Mouse (Mus musculus) splenic B cell, adult 2 months (primary cell): ENCODE measurements around the gene Nde1.
A peak's percentile ranks its signal among the peaks of the same experiment; 100 is the strongest.

Source experiments
- DNase-seq: peaks from one replicate; pipeline ENCODE4 v3.0.0-alpha.2; 2011; ENCODE audit warnings: low read depth, low spot score
- H3K27me3 ChIP-seq: 2 replicates; pipeline ENCODE4 v1.6.1; 2012; ENCODE audit warnings: mild to moderate bottlenecking, low read length, moderate library complexity, mixed read lengths; ENCODE audit not compliant: control insufficient read depth, poor library complexity, insufficient read depth, severe bottlenecking
- H3K36me3 ChIP-seq: 2 replicates; pipeline ENCODE4 v1.6.1; 2012; ENCODE audit warnings: mild to moderate bottlenecking, low read length, moderate library complexity, mixed read lengths; ENCODE audit not compliant: control insufficient read depth, poor library complexity, insufficient read depth, severe bottlenecking

Nde1 gene

GRCm38 (mm10) chr16:14162988-14163416 lies at the start of gene Nde1, which contains the start of gene Marf1:
Gene Nde1, plus strand, starts transcription at chr16:14163275.
Gene Marf1, minus strand, starts transcription at chr16:14163351.
- no peaks in the 10 kb centered on the region for H3K36me3 ChIP-seq
- DNase-seq = peak; percentile 89
- no peaks in the 10 kb centered on the region for H3K27me3 ChIP-seq

GRCm38 (mm10) chr16:14117299-14117698 lies 45.8 kb upstream of the Nde1 start:
- Histone ChIP-seq H3K27me3 (no peaks in the 10 kb centered on the region), H3K36me3 (peaks cover 5% of the 10 kb centered on the region)
- DNase-seq = no peak

DNA sequence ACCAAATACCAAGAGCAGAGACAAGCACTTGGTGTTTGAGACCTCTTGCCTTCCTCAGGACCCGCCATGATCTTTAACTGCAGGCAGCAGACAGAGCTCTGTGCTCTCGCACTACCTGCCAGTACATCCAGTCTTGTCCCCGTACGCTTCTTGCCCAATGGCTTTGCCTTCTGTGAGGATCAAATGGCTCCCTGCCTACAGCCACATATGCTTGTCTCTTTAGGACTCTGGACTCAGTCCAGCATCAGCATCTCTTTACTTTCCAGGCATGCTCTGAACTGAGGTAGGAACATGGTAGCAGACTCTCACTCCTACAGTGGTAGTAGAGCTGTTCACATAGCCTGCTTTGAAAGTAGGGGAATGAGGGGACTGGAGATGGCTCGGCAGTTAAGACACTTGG lies 42.1 kb upstream of the Nde1 start:
- Histone ChIP-seq H3K36me3 (peaks cover 7% of the 10 kb centered on the region), H3K27me3 (no peaks in the 10 kb centered on the region)
- no peak for DNase-seq

- Histone ChIP-seq H3K27me3 (no peaks in the 10 kb centered on the region), H3K36me3 (peaks cover 7% of the 10 kb centered on the region)
- no peak for DNase-seq
These were observed 41.5 kb upstream of the Nde1 start for GRCm38 (mm10) chr16:14121563-14121962.

GRCm38 (mm10) chr16:14122586-14122985 lies 40.5 kb upstream of the Nde1 start:
- Histone ChIP-seq H3K36me3 (peaks cover 5% of the 10 kb centered on the region; the same call in 1 of the 2 replicates), H3K27me3 (no peaks in the 10 kb centered on the region)
- DNase-seq = no peak

GRCm38 (mm10) chr16:14123901-14124300 lies 39.2 kb upstream of the Nde1 start:
- H3K36me3 ChIP-seq = peaks cover 5% of the 10 kb centered on the region; the same call in 1 of the 2 replicates
- H3K27me3 ChIP-seq = no peaks in the 10 kb centered on the region
- no peak for DNase-seq

DNA sequence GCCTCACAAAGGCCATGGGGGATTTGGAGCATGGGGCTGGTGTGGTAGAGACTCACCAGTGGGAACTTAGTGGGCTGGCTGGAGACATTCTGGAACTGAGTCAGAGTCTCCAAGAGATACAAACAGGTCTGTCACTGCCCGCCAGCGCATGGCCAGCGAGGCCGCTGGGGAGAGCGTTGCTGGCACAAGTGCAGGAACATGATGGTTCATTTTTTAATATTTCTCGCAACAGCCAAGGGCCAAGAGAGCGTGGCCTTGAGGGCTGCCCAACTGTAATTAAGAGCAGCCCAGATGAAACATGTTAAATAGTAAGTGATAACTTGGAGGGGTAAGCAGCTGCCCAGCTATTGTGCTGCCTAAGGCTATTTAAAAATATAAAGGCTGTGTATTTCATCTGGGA lies 38.4 kb upstream of the Nde1 start:
- no peak for DNase-seq
- Histone ChIP-seq H3K36me3 (peaks cover 9% of the 10 kb centered on the region), H3K27me3 (no peaks in the 10 kb centered on the region)

- no peaks in the 10 kb centered on the region for H3K27me3 ChIP-seq
- peak; percentile 36 for DNase-seq
- H3K36me3 ChIP-seq = peaks cover 9% of the 10 kb centered on the region
These were observed 37.8 kb upstream of the Nde1 start for GRCm38 (mm10) chr16:14125253-14125652.

DNA sequence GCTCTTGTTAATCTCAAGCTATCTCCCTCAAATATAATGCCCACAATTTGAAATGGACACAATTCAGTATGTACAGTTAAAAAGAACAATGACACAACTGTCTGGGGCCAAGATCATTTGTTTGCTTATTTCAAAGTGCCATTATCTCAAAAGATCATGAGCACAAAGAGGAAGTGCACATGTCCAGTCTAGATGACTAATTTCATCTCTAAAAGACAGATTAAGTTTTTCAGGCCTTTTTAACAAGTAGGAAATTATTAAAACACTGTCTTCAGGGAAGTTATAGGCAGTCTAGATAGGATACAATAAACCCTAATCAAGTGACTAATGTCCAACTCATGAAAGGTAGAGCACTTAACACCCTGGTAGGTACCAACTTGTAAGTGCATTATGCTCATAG lies 34.1 kb upstream of the Nde1 start:
- no peak for DNase-seq
- Histone ChIP-seq H3K36me3 (peaks cover 13% of the 10 kb centered on the region), H3K27me3 (no peaks in the 10 kb centered on the region)

- peaks cover 19% of the 10 kb centered on the region for H3K36me3 ChIP-seq
- no peak for DNase-seq
- no peaks in the 10 kb centered on the region for H3K27me3 ChIP-seq
These were observed 32.3 kb upstream of the Nde1 start for GRCm38 (mm10) chr16:14130796-14131195.

GRCm38 (mm10) chr16:14131376-14131775 lies 31.7 kb upstream of the Nde1 start:
- no peak for DNase-seq
- H3K27me3 ChIP-seq = no peaks in the 10 kb centered on the region
- peaks cover 23% of the 10 kb centered on the region for H3K36me3 ChIP-seq

DNA sequence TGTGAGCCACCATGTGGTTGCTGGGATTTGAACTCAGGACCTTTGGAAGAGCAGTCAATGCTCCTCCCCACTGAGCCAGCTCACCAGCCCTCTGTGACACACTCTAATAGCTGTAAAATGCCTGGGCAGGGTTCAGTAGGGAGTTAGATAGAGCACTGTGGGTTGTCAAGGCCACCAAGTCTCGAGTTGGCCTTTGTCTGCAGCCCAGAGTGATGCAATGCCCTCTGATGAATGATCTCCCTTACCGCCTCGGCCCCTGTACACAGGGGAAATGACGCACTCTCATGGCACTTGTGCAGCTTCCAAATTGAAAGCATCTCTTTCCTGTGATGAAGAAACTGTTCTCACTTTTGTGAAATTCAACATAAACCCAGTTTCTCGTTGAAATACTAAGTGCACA lies 31.2 kb upstream of the Nde1 start:
- no peaks in the 10 kb centered on the region for H3K27me3 ChIP-seq
- peaks cover 25% of the 10 kb centered on the region for H3K36me3 ChIP-seq
- no peak for DNase-seq

DNA sequence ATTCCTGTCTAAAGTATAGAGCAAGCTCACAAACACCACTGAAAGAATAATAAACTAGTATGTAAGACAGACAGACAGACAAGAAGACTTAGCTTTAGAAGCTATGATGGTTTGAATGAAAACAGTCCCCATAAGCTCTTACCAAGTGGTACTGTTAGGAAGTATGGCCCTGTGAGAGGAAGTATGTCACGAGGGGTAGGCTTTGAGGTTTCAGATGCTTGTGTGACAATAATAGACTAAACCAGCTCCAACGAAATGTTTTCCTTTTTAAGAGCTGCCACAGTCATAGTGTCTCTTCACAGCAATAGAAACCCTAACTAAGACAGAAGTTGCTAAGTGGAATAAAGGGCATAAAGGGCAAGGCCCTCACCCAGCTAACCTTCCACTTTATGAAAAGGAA lies 28.1 kb upstream of the Nde1 start:
- DNase-seq = peak; percentile 24
- Histone ChIP-seq H3K36me3 (peaks cover 28% of the 10 kb centered on the region), H3K27me3 (no peaks in the 10 kb centered on the region)

DNA sequence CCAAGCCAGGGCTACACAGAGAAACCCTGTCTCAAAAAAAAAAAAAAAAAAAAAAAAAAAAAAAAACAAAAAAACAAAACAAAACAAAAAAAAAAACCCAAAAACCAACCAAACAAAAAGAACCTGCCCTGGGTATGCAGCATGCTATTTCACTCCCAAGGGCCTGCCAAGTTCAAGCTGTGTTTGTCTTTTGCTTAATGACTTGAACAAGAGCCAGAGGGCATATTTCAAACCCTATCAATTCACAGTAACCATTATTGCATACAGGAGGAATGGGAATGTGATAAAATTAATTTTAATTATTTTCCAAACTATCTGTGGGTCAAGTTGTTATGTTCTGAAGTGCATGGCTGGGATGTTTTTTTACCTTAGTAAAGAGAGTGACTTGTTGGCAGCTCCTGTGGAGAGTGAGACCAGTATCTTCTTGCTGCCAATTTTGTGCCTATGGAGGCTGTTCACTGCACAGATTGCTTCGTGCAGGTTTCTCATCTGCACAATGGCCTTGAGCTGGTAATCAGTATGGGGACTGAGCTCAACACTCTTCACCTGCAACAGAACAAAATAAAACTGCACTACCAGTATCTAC lies 25.0 kb upstream of the Nde1 start:
- DNase-seq = no peak
- Histone ChIP-seq H3K27me3 (no peaks in the 10 kb centered on the region), H3K36me3 (peaks cover 27% of the 10 kb centered on the region)

GRCm38 (mm10) chr16:14139106-14139505 lies 24.0 kb upstream of the Nde1 start:
- Histone ChIP-seq H3K36me3 (peaks cover 29% of the 10 kb centered on the region), H3K27me3 (no peaks in the 10 kb centered on the region)
- no peak for DNase-seq

DNA sequence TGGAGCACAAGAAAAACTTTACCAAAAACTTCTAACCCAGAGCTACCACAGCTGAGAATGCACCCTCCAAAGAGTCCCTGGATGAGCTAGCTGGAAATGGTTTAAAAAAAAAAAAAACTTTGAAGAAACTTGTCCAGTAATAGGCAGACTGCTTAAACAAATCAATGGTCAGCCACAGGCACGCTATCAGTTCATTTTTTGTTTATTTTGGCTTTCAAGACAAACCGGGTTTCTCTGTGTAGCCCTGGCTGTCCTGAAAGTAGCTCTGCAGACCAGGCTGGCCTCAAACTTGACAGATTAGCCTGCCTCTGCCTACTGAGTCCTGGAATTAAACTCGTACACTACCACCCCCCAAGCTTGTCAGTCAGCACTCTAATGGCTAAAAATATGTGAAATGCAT lies 19.8 kb upstream of the Nde1 start:
- Histone ChIP-seq H3K36me3 (peaks cover 33% of the 10 kb centered on the region), H3K27me3 (no peaks in the 10 kb centered on the region)
- no peak for DNase-seq
